10 mouse cellular contexts compared by ENCODE assay signal in genomic region chr2:172226945-172227344, GRCm38 (mm10). TPM values are rescaled to one million over a fixed set of nuclear protein-coding genes. Genes with fewer than 3 reads are reported as not detected.
A peak's percentile ranks its signal among the peaks of the same experiment; 100 is the strongest.
DNase-seq lines count a peak whose midpoint lies in the region; ATAC-seq and TF ChIP-seq lines count a peak whose summit lies in the region.
"Had no signal": no experiment of that assay in that cellular context is flagged by ENCODE, and none has a peak within 500 bp of the region (broad histone marks: within the 10 kb centered on the region; RNA-seq: fewer than 3 reads in every experiment).

No protein-coding gene starts in this region.

- H3K4me3 ChIP-seq in ES-Bruce4 (ENCODE audit: low read depth, low read length) = no peak overlapping the region
- no peak overlapping the region for H3K4me3 ChIP-seq in forebrain, embryonic 12.5 days (replicated peaks)
- no peak overlapping the region for H3K4me3 ChIP-seq in small intestine, adult 2 months (ENCODE audit: low read depth, low read length)
- H3K4me3 ChIP-seq: embryonic facial prominence, embryonic 15.5 days; limb, embryonic 15.5 days; stomach, embryonic 15.5 days had no signal

- no peak overlapping the region for H3K9ac ChIP-seq in ES-Bruce4 (ENCODE audit: low read depth, poor library complexity, severe bottlenecking)
- no peak overlapping the region for H3K9ac ChIP-seq in forebrain, embryonic 12.5 days
- H3K9ac ChIP-seq: embryonic facial prominence, embryonic 15.5 days; limb, embryonic 15.5 days; stomach, embryonic 15.5 days had no signal

- 40% methylated on average over 7 of the region's 7 CpGs for WGBS in forebrain, embryonic 12.5 days
- 33% methylated on average over 7 of the region's 7 CpGs for WGBS in small intestine, adult 2 months

- TF ChIP-seq CTCF in ES-Bruce4 (IDR thresholded peaks at IDR 0.05; ENCODE audit: low read depth, low read length) = peak; percentile 58
- peak; percentile 21; the same call in 1 of the 2 replicates for TF ChIP-seq CTCF in small intestine, adult 2 months (IDR thresholded peaks at IDR 0.05; ENCODE audit: extremely low read depth, insufficient read length, insufficient replicate concordance, low read depth, low read length)

- ATAC-seq in forebrain, embryonic 12.5 days (ENCODE audit: low FRiP score) = peak; percentile 39

- H3K27ac ChIP-seq in ES-Bruce4 (ENCODE audit: insufficient read depth, low read length) = no peak overlapping the region
- H3K27ac ChIP-seq in forebrain, embryonic 12.5 days = no peak overlapping the region
- H3K27ac ChIP-seq in small intestine, adult 2 months (ENCODE audit: insufficient read depth, low read depth, low read length) = no peak overlapping the region
- H3K27ac ChIP-seq: embryonic facial prominence, embryonic 15.5 days; limb, embryonic 15.5 days; stomach, embryonic 15.5 days had no signal

- no peaks in the 10 kb centered on the region for H3K4me1 ChIP-seq in ES-Bruce4 (ENCODE audit: control insufficient read depth, insufficient read depth, low read length)
- H3K4me1 ChIP-seq in forebrain, embryonic 12.5 days = peaks cover 2% of the 10 kb centered on the region; the same call in 1 of the 2 replicates
- H3K4me1 ChIP-seq in small intestine, adult 2 months (ENCODE audit: control insufficient read depth, insufficient read depth, insufficient read length, low read length) = no peaks in the 10 kb centered on the region
- H3K4me1 ChIP-seq: limb, embryonic 15.5 days; stomach, embryonic 15.5 days had no signal

- DNase-seq in A20 (ENCODE audit: low read depth, low spot score) = peak; percentile 15
- DNase-seq in kidney, postnatal 36 days = peak; percentile 35 to 59
- peak; percentile 13 for DNase-seq in lung, postnatal 36 days
- DNase-seq in spleen, adult 18-20 months = no peak

- no peaks in the 10 kb centered on the region for H3K36me3 ChIP-seq in ES-Bruce4 (ENCODE audit: control insufficient read depth, insufficient read depth, low read length, poor library complexity, severe bottlenecking)
- no peaks in the 10 kb centered on the region for H3K36me3 ChIP-seq in forebrain, embryonic 12.5 days (replicated peaks)
- H3K36me3 ChIP-seq in small intestine, adult 2 months (ENCODE audit: control insufficient read depth, insufficient read depth, low read length) = no peaks in the 10 kb centered on the region
- H3K36me3 ChIP-seq: embryonic facial prominence, embryonic 15.5 days; limb, embryonic 15.5 days; stomach, embryonic 15.5 days had no signal

- no peaks in the 10 kb centered on the region for H3K9me3 ChIP-seq in ES-Bruce4 (replicated peaks; ENCODE audit: control insufficient read depth, insufficient read depth, low read length, poor library complexity, severe bottlenecking)
- no peaks in the 10 kb centered on the region for H3K9me3 ChIP-seq in forebrain, embryonic 12.5 days
- H3K9me3 ChIP-seq: embryonic facial prominence, embryonic 15.5 days; limb, embryonic 15.5 days; stomach, embryonic 15.5 days had no signal

- TF ChIP-seq EP300 in ES-Bruce4 (IDR thresholded peaks at IDR 0.05; ENCODE audit: insufficient read depth, low read depth, low read length) = no peak

- no peaks in the 10 kb centered on the region for H3K27me3 ChIP-seq in ES-Bruce4 (ENCODE audit: control insufficient read depth, insufficient read depth, low read length, poor library complexity, severe bottlenecking)
- H3K27me3 ChIP-seq in forebrain, embryonic 12.5 days = peaks cover 23% of the 10 kb centered on the region
- H3K27me3 ChIP-seq in small intestine, adult 2 months (ENCODE audit: control insufficient read depth, insufficient read depth, low read length) = no peaks in the 10 kb centered on the region

- no peak for TF ChIP-seq POLR2A in ES-Bruce4 (IDR thresholded peaks at IDR 0.05; ENCODE audit: insufficient read depth, low read length)
- TF ChIP-seq POLR2A in small intestine, adult 2 months (IDR thresholded peaks at IDR 0.05; ENCODE audit: low read depth, low read length) = no peak

- no peak overlapping the region for H3K4me2 ChIP-seq in forebrain, embryonic 12.5 days
- H3K4me2 ChIP-seq: embryonic facial prominence, embryonic 15.5 days; limb, embryonic 15.5 days; stomach, embryonic 15.5 days had no signal

RNA-seq across cellular contexts. Expression of gene Mc3r, which starts 21.3 kb away (rescaled TPM):
- polyA plus RNA-seq in ES-Bruce4 (2011; ENCODE audit: insufficient read depth, insufficient read length, low read depth, missing spikeins) = not detected in 2 replicates
- 0.09 TPM in 1 of 2 replicates, not detected in the other for polyA plus RNA-seq in forebrain, embryonic 12.5 days (2016; fragmentation: Nextera tagmentation; extraction: Ambion mirVana)
- not detected in 2 replicates for polyA plus RNA-seq in small intestine, adult 2 months (2012; rRNA removed)
- polyA plus RNA-seq: embryonic facial prominence, embryonic 15.5 days; limb, embryonic 15.5 days; stomach, embryonic 15.5 days had no signal

Comparison
In these comparisons a context has a peak if more than half of its experiments do, and no peak if none do; other contexts are left out.
1. DNase-seq: peak in A20 (single experiment), kidney, postnatal 36 days (2 of 2) and lung, postnatal 36 days (single experiment); none in spleen, adult 18-20 months (0 of 2).